Mouse (Mus musculus) heart, embryonic 14.5 days (tissue): ENCODE results near the gene Mgrn1. TPM values are rescaled to one million over a fixed set of nuclear protein-coding genes. Genes with fewer than 3 reads are reported as not detected.

Experiments
- ATAC-seq: fragments of 200-750 bp; cut with Nextera tagmentation; 2 replicates; pipeline ENCODE4 v1.8.0; 2017; ENCODE audit warnings: low read depth, moderate TSS enrichment; ENCODE audit not compliant: insufficient number of reproducible peaks, insufficient read depth, low FRiP score
- H3K27ac ChIP-seq, 2 experiments: fragments of 200-500 bp in 1 of 2; fragments of 300-500 bp in 1 of 2; sonication (generic) in 1 of 2; replicated peaks in 1 of 2; 2 replicates each; pipeline ENCODE4 v1.5.1; 2012 to 2014; ENCODE audit warnings: low read depth in 2 of 2, low read length in 2 of 2, control low read depth in 1 of 2, mild to moderate bottlenecking in 1 of 2, mixed read lengths in 1 of 2; ENCODE audit not compliant: control insufficient read depth in 1 of 2, insufficient read depth in 1 of 2
- H3K27me3 ChIP-seq: fragments of 300-500 bp; sonication (generic); 2 replicates; pipeline ENCODE4 v1.6.1; 2014; ENCODE audit warnings: mild to moderate bottlenecking, low read length, control low read depth; ENCODE audit not compliant: control insufficient read depth, insufficient read depth
- H3K36me3 ChIP-seq: fragments of 300-500 bp; sonication (generic); 2 replicates; pipeline ENCODE4 v1.6.1; 2014; ENCODE audit warnings: mild to moderate bottlenecking, control low read depth, low read length, mixed read lengths; ENCODE audit not compliant: control insufficient read depth, insufficient read depth
- H3K4me1 ChIP-seq, 2 experiments: fragments of 200-500 bp in 1 of 2; fragments of 300-500 bp in 1 of 2; sonication (generic) in 1 of 2; 2 replicates each; pipeline ENCODE4 v1.6.1; 2012 to 2014; ENCODE audit warnings: low read length in 2 of 2, control low read depth in 1 of 2, mixed read lengths in 1 of 2; ENCODE audit not compliant: control insufficient read depth in 2 of 2, insufficient read depth in 2 of 2
- H3K4me2 ChIP-seq: fragments of 300-500 bp; sonication (generic); 2 replicates; pipeline ENCODE4 v1.6.1; 2014; ENCODE audit warnings: mild to moderate bottlenecking, low read length
- H3K4me3 ChIP-seq, 2 experiments: fragments of 200-500 bp in 1 of 2; fragments of 300-500 bp in 1 of 2; sonication (generic) in 1 of 2; 2 replicates each; pipeline ENCODE4 v1.5.1; 2012 to 2014; ENCODE audit warnings: low read length in 2 of 2, mild to moderate bottlenecking in 2 of 2, control low read depth in 1 of 2, low read depth in 1 of 2, moderate library complexity in 1 of 2; ENCODE audit not compliant: control insufficient read depth in 1 of 2, insufficient read depth in 1 of 2
- H3K9ac ChIP-seq: fragments of 300-500 bp; sonication (generic); 2 replicates; pipeline ENCODE4 v1.6.1; 2014; ENCODE audit warnings: mild to moderate bottlenecking, low read length
- H3K9me3 ChIP-seq: fragments of 300-500 bp; sonication (generic); 2 replicates; pipeline ENCODE4 v1.6.1; 2016; ENCODE audit warnings: low read length, control low read depth; ENCODE audit not compliant: control insufficient read depth
- WGBS: fragments of 180-500 bp; shearing (Covaris S2); extraction: QIAGEN DNeasy Blood & Tissue Kit; methylation state at CpG from one replicate; pipeline ENCODE4 v1.1.7; 2014; 5-methylcytosine and 5-hydroxymethylcytosine counted together
- polyA plus RNA-seq: library from polyadenylated mRNA; unstranded; fragments of >200 nt; fragmentation: Nextera tagmentation; extraction: Ambion mirVana; gene quantifications from 2 replicates; pipeline ENCODE4 v1.2.1, GENCODE M21; 2014

Mgrn1 gene
- polyA plus RNA-seq, 1 experiment from 2014 or later, result 115 TPM

DNA sequence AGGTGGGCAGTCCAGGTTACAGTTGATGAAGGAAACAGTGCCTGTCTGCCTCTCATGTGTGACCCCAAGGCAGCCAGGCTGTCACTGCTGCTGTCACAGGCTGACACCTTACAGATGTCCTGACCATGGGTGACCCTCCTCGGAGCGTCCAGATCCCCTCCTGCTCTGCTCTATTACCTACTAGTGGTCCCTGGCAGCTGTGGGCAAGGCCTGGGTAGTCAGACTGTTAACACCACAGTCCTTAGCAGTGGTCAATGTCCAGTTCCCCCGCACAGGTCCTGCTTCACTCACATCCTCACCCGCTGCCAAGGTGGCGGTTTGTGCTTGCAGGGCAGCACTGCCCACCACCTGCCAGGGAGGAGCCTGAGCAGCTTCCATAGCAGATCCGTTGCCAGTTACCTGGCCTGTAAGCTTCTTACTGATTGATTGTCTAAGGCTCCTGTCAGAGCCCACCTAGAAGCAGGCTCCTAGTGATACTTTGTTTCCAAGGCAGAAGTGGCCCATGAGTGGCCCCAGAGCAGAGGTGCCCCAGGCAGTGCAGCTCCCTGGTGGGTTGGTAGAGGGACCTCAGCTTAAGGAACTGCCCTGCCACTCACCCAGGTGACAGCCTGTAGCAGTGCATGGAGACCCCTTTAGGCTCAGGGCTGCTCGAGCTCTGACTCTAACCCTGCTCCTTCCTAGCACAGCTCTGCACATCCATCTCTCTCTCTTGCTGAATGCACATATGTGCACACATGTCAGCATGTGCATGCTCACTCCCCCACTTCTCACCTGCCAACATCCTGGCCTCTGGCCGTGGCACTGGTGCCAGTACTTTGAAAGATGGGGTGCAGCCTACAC lies 51.5 kb downstream of the Mgrn1 start:
- WGBS, result 85% methylated on average over 8 of the region's 8 CpGs
- no peak overlapping the region for H3K27ac ChIP-seq
- peaks cover 4 to 25% of the 10 kb centered on the region in 2 experiments; a peak in 3 of 4 replicates for H3K4me1 ChIP-seq
- H3K9ac ChIP-seq, result no peak overlapping the region
- H3K4me3 ChIP-seq, result no peak overlapping the region
- H3K4me2 ChIP-seq, result no peak overlapping the region
- no peak for ATAC-seq
- H3K27me3 ChIP-seq, result no peaks in the 10 kb centered on the region
- H3K36me3 ChIP-seq, result peaks cover 84% of the 10 kb centered on the region
- H3K9me3 ChIP-seq, result no peaks in the 10 kb centered on the region

DNA sequence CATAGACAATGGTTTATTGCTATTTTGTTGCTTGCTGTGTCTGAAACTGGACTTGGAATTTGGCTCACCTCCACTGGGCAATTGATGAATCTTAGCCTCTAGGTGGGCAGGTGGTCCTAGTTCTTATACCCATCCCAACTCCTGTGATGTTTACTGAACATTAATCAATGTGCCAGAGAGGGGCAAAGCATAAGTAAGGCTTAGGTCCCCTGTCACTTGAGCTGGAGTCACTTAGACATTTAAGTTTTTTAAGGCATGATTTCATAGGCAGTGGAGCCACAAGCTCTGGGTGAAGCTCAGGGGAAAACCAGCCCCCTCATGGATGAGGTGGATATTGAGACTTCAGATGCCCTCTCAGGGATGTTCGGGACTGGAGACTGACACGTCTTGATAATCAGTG lies 52.4 kb downstream of the Mgrn1 start, which contains the start of gene Nudt16l1:
Gene Nudt16l1 (plus strand): TSS at position 301 of the 400 bp plus-strand sequence.
- Histone ChIP-seq H3K9ac (peak within 1 kb of the TSS; percentile 92), H3K4me3 (peak within 1 kb of the TSS; percentile 78 to 88), H3K9me3 (no peaks in the 10 kb centered on the region), H3K36me3 (peaks cover 84% of the 10 kb centered on the region), H3K4me2 (peak within 1 kb of the TSS; percentile 89), H3K27ac (peak within 1 kb of the TSS; percentile 73 to 82), H3K4me1 (peaks cover 4 to 24% of the 10 kb centered on the region in 2 experiments; a peak in 3 of 4 replicates), H3K27me3 (no peaks in the 10 kb centered on the region)
- WGBS, result 0% methylated on average over 2 of the region's 2 CpGs
- no peak for ATAC-seq

DNA sequence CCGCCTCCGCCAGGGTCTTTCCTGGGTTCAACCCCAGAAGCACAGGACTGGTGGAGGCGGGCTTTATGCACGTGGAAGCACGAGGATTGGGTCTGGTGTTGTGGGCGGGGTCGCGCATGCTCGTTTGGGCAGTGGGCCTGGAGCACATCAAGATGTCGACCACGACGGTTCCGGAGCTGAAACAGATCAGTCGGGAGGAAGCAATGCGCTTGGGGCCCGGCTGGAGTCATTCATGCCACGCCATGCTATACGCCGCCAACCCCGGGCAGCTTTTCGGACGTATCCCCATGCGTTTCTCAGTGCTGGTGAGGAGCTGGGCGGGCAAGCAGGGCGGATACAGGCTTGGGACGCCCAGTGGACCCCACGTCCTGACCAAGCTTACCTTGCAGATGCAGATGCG lies 52.9 kb downstream of the Mgrn1 start:
- H3K27ac ChIP-seq, result peak overlapping the region; percentile 73 to 82
- H3K9ac ChIP-seq, result peak overlapping the region; percentile 92
- peak; percentile 86 for ATAC-seq
- peaks cover 84% of the 10 kb centered on the region for H3K36me3 ChIP-seq
- no peaks in the 10 kb centered on the region for H3K9me3 ChIP-seq
- H3K27me3 ChIP-seq, result no peaks in the 10 kb centered on the region
- peak overlapping the region; percentile 78 to 88 for H3K4me3 ChIP-seq
- peak overlapping the region; percentile 89 for H3K4me2 ChIP-seq
- peaks cover 4 to 24% of the 10 kb centered on the region in 2 experiments; a peak in 3 of 4 replicates for H3K4me1 ChIP-seq
- 1% methylated on average over 28 of the region's 28 CpGs for WGBS

DNA sequence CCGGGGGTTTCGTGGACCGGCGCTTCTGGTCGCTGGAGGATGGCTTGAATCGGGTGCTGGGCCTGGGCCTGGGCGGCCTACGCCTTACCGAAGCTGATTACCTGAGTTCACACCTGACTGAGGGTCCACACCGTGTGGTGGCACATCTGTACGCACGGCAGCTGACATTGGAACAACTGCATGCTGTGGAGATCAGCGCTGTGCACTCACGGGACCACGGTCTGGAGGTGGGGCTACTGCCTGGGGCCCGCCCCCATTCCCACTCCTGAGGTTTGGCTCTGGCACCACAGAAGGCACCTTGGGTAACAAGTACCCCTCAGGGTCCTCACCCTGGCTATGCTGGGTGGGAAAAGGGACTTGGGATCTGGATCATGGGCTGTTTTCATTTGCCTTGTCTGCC lies 53.4 kb downstream of the Mgrn1 start:
- peaks cover 84% of the 10 kb centered on the region for H3K36me3 ChIP-seq
- peaks cover 4 to 24% of the 10 kb centered on the region in 2 experiments; a peak in 3 of 4 replicates for H3K4me1 ChIP-seq
- peak; percentile 58; the same call in 1 of the 2 replicates for ATAC-seq
- H3K27ac ChIP-seq, result peak overlapping the region; percentile 73 to 82
- peak overlapping the region; percentile 92 for H3K9ac ChIP-seq
- 2% methylated on average over 16 of the region's 16 CpGs for WGBS
- H3K27me3 ChIP-seq, result no peaks in the 10 kb centered on the region
- H3K4me3 ChIP-seq, result peak overlapping the region; percentile 78 to 88
- no peaks in the 10 kb centered on the region for H3K9me3 ChIP-seq
- H3K4me2 ChIP-seq, result peak overlapping the region; percentile 89

DNA sequence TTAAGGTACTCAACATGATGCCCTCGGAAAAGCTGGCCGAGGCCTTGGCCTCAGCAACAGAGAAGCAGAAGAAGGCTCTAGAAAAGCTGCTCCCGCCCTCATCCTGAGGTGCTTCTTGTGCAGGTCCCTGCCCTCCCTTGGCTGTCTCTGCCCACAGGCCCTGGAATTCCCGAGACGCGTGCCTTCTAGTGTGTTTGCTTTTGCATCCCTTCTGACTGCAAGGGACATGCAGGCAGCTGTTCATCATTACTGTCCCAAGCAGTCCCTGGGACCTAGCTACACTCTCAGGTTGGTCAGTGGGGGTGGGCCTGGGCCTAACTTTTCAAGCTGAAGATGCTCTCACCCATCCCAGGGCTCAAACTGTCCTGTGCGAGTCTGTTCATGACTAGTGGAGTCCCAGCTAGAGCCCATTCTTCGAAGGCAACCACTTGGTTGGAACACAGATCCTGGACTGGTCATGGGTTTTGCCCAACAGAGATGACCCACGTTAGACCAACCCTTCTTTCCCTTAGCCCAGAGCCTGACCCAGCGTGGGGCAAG lies 54.3 kb downstream of the Mgrn1 start:
- Histone ChIP-seq H3K9me3 (no peaks in the 10 kb centered on the region), H3K4me2 (no peak overlapping the region), H3K27me3 (no peaks in the 10 kb centered on the region), H3K4me1 (peaks cover 4 to 24% of the 10 kb centered on the region in 2 experiments; a peak in 3 of 4 replicates), H3K36me3 (peaks cover 84% of the 10 kb centered on the region), H3K4me3 (no peak overlapping the region), H3K9ac (no peak overlapping the region), H3K27ac (peak overlapping the region in 1 of 2 experiments; percentile 82; a peak in 1 of 4 replicates)
- 90% methylated on average over 10 of the region's 10 CpGs for WGBS
- ATAC-seq, result no peak

DNA sequence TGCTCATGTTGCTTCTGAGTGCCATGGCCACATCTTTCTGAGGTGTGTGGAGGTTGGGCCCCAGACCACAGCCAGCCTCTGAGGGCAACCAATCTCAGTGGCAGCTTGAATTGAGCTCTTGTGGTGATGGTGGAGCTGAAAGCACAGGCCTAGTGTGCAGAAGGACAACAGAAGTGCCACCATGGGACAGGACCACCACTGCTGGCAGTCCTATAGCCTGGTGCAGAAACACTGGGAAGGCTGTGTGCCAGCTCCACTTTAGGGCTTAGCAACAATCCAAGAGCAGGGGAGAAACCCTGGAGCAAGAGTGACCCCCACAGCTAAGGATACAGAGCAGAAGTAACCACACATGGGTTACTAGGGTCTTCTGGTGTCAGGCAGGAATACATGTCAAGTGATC lies 55.0 kb downstream of the Mgrn1 start:
- Histone ChIP-seq H3K4me1 (peaks cover 4 to 17% of the 10 kb centered on the region in 2 experiments; a peak in 3 of 4 replicates), H3K27ac (no peak overlapping the region), H3K9me3 (no peaks in the 10 kb centered on the region), H3K27me3 (no peaks in the 10 kb centered on the region), H3K9ac (no peak overlapping the region), H3K4me3 (no peak overlapping the region), H3K36me3 (peaks cover 84% of the 10 kb centered on the region), H3K4me2 (no peak overlapping the region)
- ATAC-seq, result no peak

DNA sequence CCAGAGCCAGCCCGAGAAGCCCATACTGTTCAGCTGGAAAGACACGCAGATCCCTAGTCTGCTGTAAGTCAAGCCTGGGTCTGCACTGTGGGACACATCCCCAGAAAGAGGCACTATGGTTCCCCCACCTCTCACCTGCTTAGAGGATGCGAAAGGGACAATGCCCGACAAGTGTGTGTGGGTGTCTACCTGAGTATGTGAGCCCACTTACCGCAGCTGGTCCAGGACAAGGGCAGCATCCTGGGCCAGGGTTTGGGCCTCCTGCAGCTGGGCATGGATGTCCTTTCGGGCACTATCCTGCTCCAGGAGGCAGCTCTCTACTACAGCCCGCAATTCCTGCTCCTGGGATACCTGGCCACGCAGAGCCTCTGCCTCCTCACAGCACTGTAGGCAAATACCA lies 56.8 kb downstream of the Mgrn1 start:
- ATAC-seq, result no peak
- H3K36me3 ChIP-seq, result peaks cover 84% of the 10 kb centered on the region

More for the DNA sequence above, 56.8 kb downstream of the Mgrn1 start:
- H3K4me2 ChIP-seq, result no peak overlapping the region
- 85% methylated on average over 8 of the region's 8 CpGs for WGBS
- H3K27ac ChIP-seq, result no peak overlapping the region
- no peaks in the 10 kb centered on the region for H3K27me3 ChIP-seq
- H3K4me1 ChIP-seq, result peaks cover 4 to 11% of the 10 kb centered on the region in 2 experiments; a peak in 3 of 4 replicates
- H3K9me3 ChIP-seq, result no peaks in the 10 kb centered on the region
- H3K9ac ChIP-seq, result no peak overlapping the region
- H3K4me3 ChIP-seq, result no peak overlapping the region
